Mouse (Mus musculus) heart, adult 8-10 months (tissue): ENCODE results near the gene Dapk3. TPM values are rescaled to one million over a fixed set of nuclear protein-coding genes. Genes with fewer than 3 reads are reported as not detected.

Source experiments
- DNase-seq: peaks from one replicate; pipeline ENCODE4 v3.0.0; 2022; ENCODE audit warnings: low spot score
- total RNA-seq, 4 experiments: library from RNA; stranded (reverse); gene quantifications; 2 replicates each; pipeline ENCODE4 v1.2.4; 2022

Dapk3 gene
- total RNA-seq, 4 experiments from 2014 or later, result 26.3 to 35.5 (median 29.8) TPM

DNA sequence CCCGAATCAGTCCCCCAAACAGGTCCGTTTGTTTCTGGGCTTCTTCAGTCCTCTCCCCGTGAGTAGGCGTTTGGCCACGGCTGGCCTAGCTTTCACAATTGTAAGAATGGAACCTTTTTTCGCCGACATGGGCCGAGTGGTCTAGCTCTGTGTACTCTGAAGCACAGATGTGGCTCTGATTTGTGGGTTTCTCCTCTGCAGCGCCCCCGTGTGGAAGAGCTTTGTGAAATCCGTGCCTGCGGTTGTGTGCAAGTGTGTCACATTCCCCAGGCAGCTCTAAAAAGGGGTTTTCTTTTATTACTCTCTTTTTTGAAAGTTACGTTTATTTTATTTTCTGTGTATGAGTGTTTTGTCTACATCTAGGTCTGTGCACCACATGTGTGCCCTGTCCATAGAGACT, 58.1 kb downstream of the Dapk3 start:
- no peak for DNase-seq

DNA sequence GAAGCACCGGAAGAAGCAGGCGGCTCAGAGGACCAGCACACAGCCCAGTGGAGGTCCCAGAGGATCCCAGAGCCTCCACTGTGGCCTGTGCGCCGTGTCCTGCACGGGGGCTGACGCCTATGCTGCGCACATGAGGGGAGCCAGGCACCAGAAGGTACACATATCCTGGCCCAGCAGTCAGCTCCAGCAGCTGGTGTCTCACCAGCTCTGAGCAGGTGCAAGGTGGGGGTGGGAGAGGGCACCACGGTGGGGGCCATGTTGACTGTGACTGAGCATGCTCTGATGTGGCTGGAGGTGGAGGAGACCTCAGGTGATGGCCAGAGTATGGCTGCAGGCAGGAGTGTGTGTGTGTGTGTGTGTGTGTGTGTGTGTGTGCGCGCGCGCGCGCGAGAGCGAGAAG, 59.2 kb downstream of the Dapk3 start:
- no peak for DNase-seq

Other genes starting within 250 kb of the Dapk3 start
- 1 to 10 TPM; 1.0 to 1.7 (median 1.5) TPM for gene Gng7, start 168.1 kb upstream of the Dapk3 start, total RNA-seq
- gene Diras1, start 157.3 kb upstream of the Dapk3 start, total RNA-seq, result under 1 TPM in 1 of 4 experiments, not detected in 3; 0.44 TPM
- gene Slc39a3, start 145.6 kb upstream of the Dapk3 start, total RNA-seq, result 10 to 100 TPM; 12.1 to 14.1 (median 12.7) TPM
- 100 to 1,000 TPM in 2 of 4 experiments, 10 to 100 TPM in 2; 92.0 to 102 (median 99.4) TPM for gene Sgta, start 122.8 kb upstream of the Dapk3 start, total RNA-seq
- 10 to 100 TPM; 12.3 to 14.9 (median 13.2) TPM for gene Thop1, start 113.0 kb upstream of the Dapk3 start, total RNA-seq
- under 1 TPM in 3 of 4 experiments, not detected in 1; 0.14 to 0.53 (median 0.27) TPM for gene Creb3l3, start 84.1 kb upstream of the Dapk3 start, total RNA-seq
- 100 to 1,000 TPM; 110 to 137 (median 130) TPM for gene Map2k2, start 77.1 kb upstream of the Dapk3 start, total RNA-seq
- gene Zbtb7a, start 47.8 kb upstream of the Dapk3 start, total RNA-seq, result 10 to 100 TPM; 39.4 to 41.9 (median 40.7) TPM
- gene Pias4, start 15.1 kb upstream of the Dapk3 start, total RNA-seq, result 10 to 100 TPM; 16.8 to 18.6 (median 17.0) TPM
- 1,000 to 10,000 TPM; 1,076 to 1,267 (median 1,170) TPM for gene Eef2, start 6.4 kb upstream of the Dapk3 start, total RNA-seq
- gene 4930442H23Rik, start 844 bp downstream of the Dapk3 start, total RNA-seq, result not detected
- gene Nmrk2, start 19.0 kb downstream of the Dapk3 start, total RNA-seq, result 10 to 100 TPM in 1 of 4 experiments, 1 to 10 TPM in 3; 5.8 to 18.8 (median 8.2) TPM
- under 1 TPM in 1 of 4 experiments, not detected in 3; 0.63 TPM for gene Atcay, start 47.8 kb downstream of the Dapk3 start, total RNA-seq
- gene Zfr2, start 50.1 kb downstream of the Dapk3 start, total RNA-seq, result 1 to 10 TPM; 1.6 to 3.1 (median 2.7) TPM
- under 1 TPM; 0.26 to 0.75 (median 0.62) TPM for gene Matk, start 69.9 kb downstream of the Dapk3 start, total RNA-seq
- 100 to 1,000 TPM; 105 to 124 (median 112) TPM for gene Mrpl54, start 83.9 kb downstream of the Dapk3 start, total RNA-seq
- 100 to 1,000 TPM; 105 to 122 (median 112) TPM for gene Apba3, start 84.0 kb downstream of the Dapk3 start, total RNA-seq
- under 1 TPM in 1 of 4 experiments, not detected in 3; 0.22 TPM for gene Tjp3, start 108.6 kb downstream of the Dapk3 start, total RNA-seq
- gene Pip5k1c, start 110.0 kb downstream of the Dapk3 start, total RNA-seq, result 10 to 100 TPM; 25.7 to 29.5 (median 26.8) TPM
- 10 to 100 TPM; 14.4 to 19.2 (median 16.3) TPM for gene Cactin, start 138.1 kb downstream of the Dapk3 start, total RNA-seq
- gene Tbxa2r, start 145.7 kb downstream of the Dapk3 start, total RNA-seq, result 1 to 10 TPM; 2.7 to 5.4 (median 3.5) TPM
- gene Gipc3, start 160.3 kb downstream of the Dapk3 start, total RNA-seq, result 1 to 10 TPM; 4.1 to 6.6 (median 5.2) TPM
- 10 to 100 TPM; 52.4 to 61.2 (median 57.1) TPM for gene Hmg20b, start 167.5 kb downstream of the Dapk3 start, total RNA-seq
- gene Mfsd12, start 174.5 kb downstream of the Dapk3 start, total RNA-seq, result 10 to 100 TPM in 1 of 4 experiments, 1 to 10 TPM in 3; 9.2 to 11.4 (median 9.8) TPM
- under 1 TPM in 2 of 4 experiments, not detected in 2; 0.29 to 0.66 TPM for gene 4930404N11Rik, start 182.8 kb downstream of the Dapk3 start, total RNA-seq
- gene Fzr1, start 195.5 kb downstream of the Dapk3 start, total RNA-seq, result 10 to 100 TPM; 25.9 to 39.0 (median 32.2) TPM
- 10 to 100 TPM; 49.1 to 55.0 (median 53.8) TPM for gene Dohh, start 201.4 kb downstream of the Dapk3 start, total RNA-seq
- gene Gm48551, start 201.5 kb downstream of the Dapk3 start, total RNA-seq, result 1 to 10 TPM in 2 of 4 experiments, under 1 TPM in 2; 0.73 to 1.3 (median 1.0) TPM
- gene Gm48552, start 206.0 kb downstream of the Dapk3 start, total RNA-seq, result under 1 TPM in 2 of 4 experiments, not detected in 2; 0.50 to 0.72 TPM
- gene Smim24, start 210.0 kb downstream of the Dapk3 start, total RNA-seq, result 1 to 10 TPM; 1.4 to 2.4 (median 1.9) TPM